Mouse (Mus musculus): ENCODE measurements around the gene Kpna3. TPM values are rescaled to one million over a fixed set of nuclear protein-coding genes. Genes with fewer than 3 reads are reported as not detected.

Gene Kpna3
- total RNA-seq, 2 experiments from 2014 or later, result 40.1 to 43.0 TPM

- intact Hi-C loops (cut with DNase I), result no loop called here
Measured at GRCm38 (mm10) chr14:61407055-61407454, 32.6 kb downstream of the Kpna3 start.

GRCm38 (mm10) chr14:61405761-61406160 lies 33.9 kb downstream of the Kpna3 start:
- intact Hi-C loops (cut with DNase I), result no loop called here
- no peak for DNase-seq

More at GRCm38 (mm10) chr14:61407055-61407454, 32.6 kb downstream of the Kpna3 start:
- DNase-seq, result no peak

GRCm38 (mm10) chr14:61404941-61405340 lies 34.7 kb downstream of the Kpna3 start:
- intact Hi-C loops (cut with DNase I), result loop anchor here (5.0 kb wide), 1 partner anchor 32 kb away; the partner anchor contains the start of gene Kpna3
- no peak for DNase-seq

- intact Hi-C loops (cut with DNase I), result loop anchor here (5.0 kb wide), 1 partner anchor 103 kb away; no protein-coding TSS in a partner anchor
Measured at GRCm38 (mm10) chr14:61394745-61395144, 44.9 kb downstream of the Kpna3 start.

GRCm38 (mm10) chr14:61390586-61390985 lies 49.1 kb downstream of the Kpna3 start:
- intact Hi-C loops (cut with DNase I), result no loop called here
- no peak for DNase-seq

More at GRCm38 (mm10) chr14:61394745-61395144, 44.9 kb downstream of the Kpna3 start:
- no peak for DNase-seq

- intact Hi-C loops (cut with DNase I), result no loop called here
- no peak for DNase-seq
Measured at GRCm38 (mm10) chr14:61367290-61367689, 72.4 kb downstream of the Kpna3 start.

- DNase-seq, result no peak
- intact Hi-C loops (cut with DNase I), result loop anchor here (5.0 kb wide), 1 partner anchor 73 kb away; the partner anchor contains the start of gene Kpna3
Measured at GRCm38 (mm10) chr14:61364656-61365055, 75.0 kb downstream of the Kpna3 start.

- intact Hi-C loops (cut with DNase I), result loop anchor here (5.0 kb wide), 1 partner anchor 74 kb away; the partner anchor contains the start of gene Kpna3
- no peak for DNase-seq
Measured at GRCm38 (mm10) chr14:61363734-61364133, 75.9 kb downstream of the Kpna3 start.

- intact Hi-C loops (cut with DNase I), result loop anchor here (5.0 kb wide), 1 partner anchor 75 kb away; the partner anchor contains the start of gene Kpna3
- DNase-seq, result no peak
Measured at GRCm38 (mm10) chr14:61362268-61362667, 77.4 kb downstream of the Kpna3 start.

GRCm38 (mm10) chr14:61360981-61361511 lies 78.6 kb downstream of the Kpna3 start:
- DNase-seq, result no peak

GRCm38 (mm10) chr14:61360131-61360980 lies 79.3 kb downstream of the Kpna3 start, which contains the start of gene Ebpl:
Gene Ebpl (minus strand): TSS chr14:61360439.
- intact Hi-C loops (cut with DNase I), result loop anchor here (5.0 kb wide), 1 partner anchor 77 kb away; the partner anchor contains the start of gene Kpna3
- DNase-seq, result peak; percentile 92 to 95

More at GRCm38 (mm10) chr14:61360981-61361511, 78.6 kb downstream of the Kpna3 start:
- intact Hi-C loops (cut with DNase I), result loop anchor here (5.0 kb wide), 1 partner anchor 76 kb away; the partner anchor contains the start of gene Kpna3

GRCm38 (mm10) chr14:61354251-61355235 lies 85.1 kb downstream of the Kpna3 start:
- peak in 1 of 2 experiments; percentile 15 for DNase-seq
- intact Hi-C loops (cut with DNase I), result no loop called here

GRCm38 (mm10) chr14:61350808-61351207 lies 88.9 kb downstream of the Kpna3 start:
- DNase-seq, result no peak
- intact Hi-C loops (cut with DNase I), result no loop called here

GRCm38 (mm10) chr14:61349876-61350275 lies 89.8 kb downstream of the Kpna3 start:
- intact Hi-C loops (cut with DNase I), result loop anchor here (10.0 kb wide), 1 partner anchor 905 kb away; no protein-coding TSS in a partner anchor
- DNase-seq, result no peak

GRCm38 (mm10) chr14:61346827-61347698 lies 92.6 kb downstream of the Kpna3 start:
- peak in 1 of 2 experiments; percentile 23 for DNase-seq
- intact Hi-C loops (cut with DNase I), result loop anchor here (10.0 kb wide), 1 partner anchor 908 kb away; no protein-coding TSS in a partner anchor

GRCm38 (mm10) chr14:61344590-61344989 lies 95.1 kb downstream of the Kpna3 start:
- DNase-seq, result no peak
- intact Hi-C loops (cut with DNase I), result loop anchor here (10.0 kb wide), 1 partner anchor 910 kb away; no protein-coding TSS in a partner anchor

GRCm38 (mm10) chr14:61339381-61339780 lies 100.3 kb downstream of the Kpna3 start:
- intact Hi-C loops (cut with DNase I), result loop anchor here (10.0 kb wide), 1 partner anchor 1115 kb away; the partner anchor contains the start of gene Gucy1b2

GRCm38 (mm10) chr14:61330996-61331561 lies 108.6 kb downstream of the Kpna3 start:
- DNase-seq, result peak; percentile 86 to 91
- intact Hi-C loops (cut with DNase I), result loop anchor here (1.0 to 10.0 kb wide), 3 partner anchors 106 to 1124 kb away; partner anchors contain the start of genes Gucy1b2 and Kpna3

More at GRCm38 (mm10) chr14:61339381-61339780, 100.3 kb downstream of the Kpna3 start:
- DNase-seq, result no peak
